Mouse (Mus musculus) T-helper 1 cell (primary cell): ENCODE results near the gene Khdrbs1.

Experiments used
- in situ Hi-C: fragments of 300-600 bp; cut with MboI, MseI; formaldehyde crosslinking; loops from one replicate; pipeline ENCODE4 v1.15.1; 2025; ENCODE audit warnings: high pct_unique_total_duplicates

Khdrbs1 gene

DNA sequence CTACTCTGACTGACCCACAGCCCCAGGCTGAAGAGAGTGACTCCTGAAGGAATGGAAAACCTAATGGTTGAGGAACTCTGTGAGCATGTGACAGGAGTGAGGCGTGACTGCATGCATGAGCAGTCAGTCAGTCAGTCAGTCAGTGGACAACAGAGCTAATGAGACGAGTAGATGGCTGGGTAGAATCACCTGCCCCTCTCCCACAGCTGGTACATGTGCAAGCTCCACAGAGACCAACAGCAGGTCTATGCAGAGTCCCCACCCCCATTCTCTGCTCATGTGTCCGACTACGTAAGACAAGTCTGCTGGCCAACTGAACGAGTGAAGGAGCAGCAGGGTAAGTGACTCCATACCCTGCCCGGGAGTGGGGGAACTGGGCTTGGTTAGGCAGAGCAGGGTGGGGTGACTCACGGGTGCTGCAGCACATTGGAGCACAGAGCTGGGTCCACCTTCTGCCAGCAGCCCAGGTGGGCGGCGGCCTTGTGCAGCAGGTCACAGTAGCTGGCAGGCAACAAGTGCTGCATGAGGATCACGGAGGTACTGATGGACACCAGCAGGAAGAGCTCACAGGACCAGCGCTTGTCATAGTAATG lies 58.1 kb downstream of the Khdrbs1 start:
- in situ Hi-C loops: no loop called here

DNA sequence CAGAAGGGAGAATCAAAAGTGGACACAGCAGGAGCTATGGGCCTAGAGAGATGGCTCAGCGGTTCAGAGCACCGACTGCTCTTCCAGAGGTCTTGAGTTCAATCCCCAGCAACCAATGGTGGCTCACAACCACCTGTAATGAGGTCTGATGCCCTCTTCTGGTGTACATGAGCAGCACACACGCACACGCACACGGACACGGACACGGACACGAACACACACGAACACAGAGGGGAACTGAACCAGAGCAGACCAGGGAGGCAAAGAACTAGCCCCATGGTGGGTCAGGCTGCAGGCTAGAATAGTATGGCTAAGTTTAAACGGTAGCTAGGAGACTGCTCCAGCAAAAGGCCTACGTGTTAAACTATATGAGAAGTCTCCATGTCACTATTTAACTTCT lies 60.3 kb downstream of the Khdrbs1 start:
- in situ Hi-C loops: no loop called here

DNA sequence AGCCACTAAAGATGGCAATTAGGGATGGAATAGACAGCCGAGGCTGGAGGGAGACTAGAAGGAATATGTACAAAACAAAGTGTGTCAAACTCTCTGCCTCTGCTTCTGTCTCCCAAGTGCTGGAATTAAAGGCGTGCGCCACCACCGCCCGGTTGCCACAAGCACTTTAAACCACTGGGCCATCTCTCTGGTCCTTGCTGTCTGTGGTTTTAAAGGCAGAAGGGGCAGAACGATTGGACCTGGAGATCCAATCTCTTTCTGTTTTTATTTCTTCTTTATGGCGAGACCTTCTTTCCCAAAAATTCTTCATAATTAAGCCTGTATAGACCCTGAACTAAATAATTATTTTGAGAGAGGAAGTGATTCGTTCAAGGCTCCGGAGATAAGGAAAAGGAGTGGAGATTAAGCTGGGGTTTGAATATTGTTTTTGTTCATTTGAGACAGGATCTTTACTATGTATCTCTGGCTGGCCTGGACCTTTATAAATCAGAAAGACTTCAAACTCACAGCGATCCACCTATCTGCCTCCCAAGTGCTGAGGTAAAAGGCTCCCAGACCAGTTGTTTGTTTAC lies 69.1 kb downstream of the Khdrbs1 start:
- in situ Hi-C loops: loop anchor here (25.0 kb wide), 1 partner anchor 889 kb away; the partner anchor contains the start of gene Nkain1

GRCm38 (mm10) chr4:129672083-129672877 lies 69.8 kb downstream of the Khdrbs1 start, which contains the start of gene Kpna6:
Gene Kpna6, minus strand, starts transcription at chr4:129672767.
- in situ Hi-C loops: loop anchor here (25.0 kb wide), 1 partner anchor 890 kb away; the partner anchor contains the start of gene Nkain1

- in situ Hi-C loops: loop anchor here (25.0 kb wide), 1 partner anchor 891 kb away; the partner anchor contains the start of gene Nkain1
Measured at GRCm38 (mm10) chr4:129671491-129672082, 70.5 kb downstream of the Khdrbs1 start.

DNA sequence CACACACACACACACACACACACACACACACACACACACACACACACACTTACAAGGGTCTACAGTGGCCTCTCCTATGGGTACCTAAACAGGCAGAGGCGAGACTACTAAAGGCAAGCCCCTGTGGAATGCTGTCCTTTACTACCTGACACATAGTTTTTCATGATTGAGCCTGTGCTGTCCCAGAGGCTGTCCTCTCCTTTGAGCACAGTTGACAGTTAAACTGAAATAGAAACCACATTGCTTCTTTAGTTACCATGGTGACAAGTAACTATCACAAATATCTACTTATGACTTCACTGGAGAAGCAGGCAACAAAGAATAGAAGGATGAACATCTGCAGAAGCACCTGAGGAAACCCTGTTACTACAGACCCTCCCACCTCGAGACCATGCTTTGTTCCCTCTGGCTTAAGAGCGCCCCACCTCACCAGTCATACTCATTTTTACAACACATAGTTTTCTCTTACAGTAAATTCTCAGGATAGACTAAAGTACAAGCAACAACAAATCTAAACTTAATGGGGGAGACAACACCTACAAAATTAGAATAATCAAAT lies 79.8 kb downstream of the Khdrbs1 start:
- in situ Hi-C loops: loop anchor here (25.0 kb wide), 1 partner anchor 900 kb away; the partner anchor contains the start of gene Nkain1

GRCm38 (mm10) chr4:129661584-129661983 lies 80.5 kb downstream of the Khdrbs1 start:
- in situ Hi-C loops: loop anchor here (25.0 kb wide), 1 partner anchor 901 kb away; the partner anchor contains the start of gene Nkain1

- in situ Hi-C loops: loop anchor here (25.0 kb wide), 1 partner anchor 908 kb away; the partner anchor contains the start of gene Nkain1
Measured at GRCm38 (mm10) chr4:129654770-129655169, 87.3 kb downstream of the Khdrbs1 start.
